Mouse (Mus musculus) hindbrain, embryonic 12.5 days (tissue): ENCODE measurements around the gene Vldlr. TPM values are rescaled to one million over a fixed set of nuclear protein-coding genes. Genes with fewer than 3 reads are reported as not detected.
A peak's percentile ranks its signal among the peaks of the same experiment; 100 is the strongest.

Experiments used
- ATAC-seq: fragments of 200-750 bp; cut with Nextera tagmentation; 2 replicates; pipeline ENCODE4 v1.8.0; 2017; ENCODE audit warnings: moderate TSS enrichment; ENCODE audit not compliant: low FRiP score
- H3K27ac ChIP-seq: fragments of 300-500 bp; sonication (generic); 2 replicates; pipeline ENCODE4 v1.5.1; 2016; ENCODE audit warnings: mild to moderate bottlenecking
- H3K27me3 ChIP-seq: fragments of 300-500 bp; sonication (generic); 2 replicates; pipeline ENCODE4 v1.6.1; 2016; ENCODE audit warnings: mild to moderate bottlenecking
- H3K36me3 ChIP-seq: fragments of 300-500 bp; sonication (generic); 2 replicates; pipeline ENCODE4 v1.6.1; 2016; ENCODE audit warnings: mild to moderate bottlenecking
- H3K4me1 ChIP-seq: fragments of 300-500 bp; sonication (generic); 2 replicates; pipeline ENCODE4 v1.6.1; 2016
- H3K4me2 ChIP-seq: fragments of 300-500 bp; sonication (generic); replicated peaks from 2 replicates; pipeline ENCODE4 v1.6.1; 2016; ENCODE audit warnings: mild to moderate bottlenecking
- H3K4me3 ChIP-seq: fragments of 300-500 bp; sonication (generic); 2 replicates; pipeline ENCODE4 v1.5.1; 2016; ENCODE audit warnings: mild to moderate bottlenecking
- H3K9ac ChIP-seq: fragments of 300-500 bp; sonication (generic); 2 replicates; pipeline ENCODE4 v1.6.1; 2016; ENCODE audit warnings: mild to moderate bottlenecking, moderate library complexity
- H3K9me3 ChIP-seq: fragments of 300-500 bp; sonication (generic); replicated peaks from 2 replicates; pipeline ENCODE4 v1.6.1; 2016; ENCODE audit warnings: mild to moderate bottlenecking
- WGBS: fragments of 180-500 bp; shearing (Covaris S2); methylation state at CpG from one replicate; pipeline ENCODE4 v1.1.7; 2016; 5-methylcytosine and 5-hydroxymethylcytosine counted together
- polyA plus RNA-seq: library from polyadenylated mRNA; unstranded; fragments of >200 nt; fragmentation: Nextera tagmentation; extraction: Ambion mirVana; gene quantifications from 2 replicates; pipeline ENCODE4 v1.2.1, GENCODE M21; 2016

Vldlr gene
- polyA plus RNA-seq, result 12.6 and 14.1 TPM in 2 replicates

DNA sequence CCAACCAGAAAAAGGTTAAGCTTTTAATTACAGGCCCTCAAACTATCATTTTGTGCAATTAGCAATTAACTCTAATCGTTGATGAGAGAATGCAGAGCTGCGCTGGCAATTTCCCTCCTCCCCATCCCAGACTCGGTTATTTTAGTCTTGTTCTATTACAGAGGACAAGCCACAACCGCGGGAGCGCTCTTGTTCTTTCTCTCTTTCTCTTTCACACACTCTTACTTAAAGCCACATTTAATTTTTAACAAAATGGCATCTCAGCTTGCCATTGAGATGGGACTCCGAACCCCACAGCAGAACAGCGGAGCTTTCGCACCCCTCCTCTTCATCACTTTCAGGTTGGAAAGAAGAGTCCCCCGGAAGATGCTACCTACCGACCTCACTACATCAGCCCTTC lies at the start of gene Vldlr:
Gene Vldlr, plus strand, starts transcription at position 167 of the 400 bp plus-strand sequence.
- no peak for ATAC-seq
- H3K4me2 ChIP-seq, result peak within 1 kb of the TSS; percentile 93
- no peaks in the 10 kb centered on the region for H3K9me3 ChIP-seq
- peak within 1 kb of the TSS; percentile 93 for H3K27ac ChIP-seq
- peak within 1 kb of the TSS; percentile 81 for H3K4me3 ChIP-seq
- H3K36me3 ChIP-seq, result no peaks in the 10 kb centered on the region
- peak within 1 kb of the TSS; percentile 84 for H3K9ac ChIP-seq
- 3% methylated on average over 11 of the region's 11 CpGs for WGBS
- H3K27me3 ChIP-seq, result peaks cover 5% of the 10 kb centered on the region
- H3K4me1 ChIP-seq, result peaks cover 19% of the 10 kb centered on the region

DNA sequence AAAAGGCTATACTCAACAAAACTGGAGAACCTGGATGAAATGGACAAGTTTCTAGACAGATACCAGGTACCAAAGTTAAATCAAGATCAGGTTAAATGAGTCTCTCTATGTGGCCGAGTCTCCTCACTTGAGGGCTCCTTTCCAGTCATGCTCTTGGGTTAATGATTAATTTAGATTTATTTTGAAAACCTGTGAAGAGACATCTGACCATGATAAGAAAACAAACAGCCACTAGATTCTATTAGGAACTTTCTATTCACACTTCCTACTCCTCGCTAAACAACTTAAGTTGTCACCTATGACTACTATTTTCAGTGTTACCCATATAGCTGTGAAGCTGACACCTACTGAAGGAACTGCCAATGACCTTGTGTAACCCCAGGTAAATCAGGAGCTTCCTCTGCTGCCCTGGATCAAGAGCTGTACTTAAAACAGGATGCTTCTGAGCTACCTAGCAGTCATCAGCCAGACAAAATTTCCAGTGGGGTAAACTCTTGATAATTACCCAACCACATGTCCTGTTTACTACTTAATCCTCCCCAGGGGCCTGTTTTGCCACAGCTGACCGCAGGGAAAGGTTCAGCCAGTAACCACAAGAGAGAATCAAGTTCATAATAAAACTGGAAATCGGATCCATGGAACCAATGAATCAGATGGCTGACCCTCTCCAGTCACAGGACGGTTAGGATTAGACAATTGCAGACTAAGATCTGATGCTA lies 48.5 kb upstream of the Vldlr start:
- Histone ChIP-seq H3K27ac (no peak overlapping the region), H3K4me3 (no peak overlapping the region), H3K9ac (no peak overlapping the region), H3K4me1 (no peaks in the 10 kb centered on the region), H3K9me3 (no peaks in the 10 kb centered on the region), H3K36me3 (no peaks in the 10 kb centered on the region), H3K27me3 (no peaks in the 10 kb centered on the region), H3K4me2 (no peak overlapping the region)
- WGBS, result 78% methylated on average over 5 of the region's 5 CpGs
- no peak for ATAC-seq

DNA sequence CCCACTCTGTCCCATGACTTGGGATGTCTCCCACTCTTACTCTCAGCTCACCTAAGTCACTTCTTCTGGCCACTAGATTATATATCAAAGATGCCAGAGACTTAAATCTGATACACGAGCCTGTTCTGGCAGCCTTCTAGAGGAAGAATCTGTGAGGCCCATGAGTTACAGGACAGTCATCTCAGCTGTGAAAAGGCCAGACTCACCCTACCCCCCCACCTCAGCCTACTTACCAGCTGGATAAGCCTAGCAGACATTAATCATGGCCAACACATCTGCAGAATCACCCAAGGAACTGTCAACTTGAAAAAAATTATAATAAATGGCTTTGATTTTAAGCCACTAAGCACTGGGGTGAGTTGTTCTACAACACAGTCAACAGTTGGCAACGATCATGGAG lies 42.4 kb upstream of the Vldlr start:
- H3K27ac ChIP-seq, result no peak overlapping the region
- H3K9me3 ChIP-seq, result no peaks in the 10 kb centered on the region
- H3K36me3 ChIP-seq, result no peaks in the 10 kb centered on the region
- no peak for ATAC-seq
- H3K27me3 ChIP-seq, result no peaks in the 10 kb centered on the region
- H3K9ac ChIP-seq, result no peak overlapping the region
- no peak overlapping the region for H3K4me2 ChIP-seq
- 87% methylated on average over 2 of the region's 2 CpGs for WGBS
- no peaks in the 10 kb centered on the region for H3K4me1 ChIP-seq
- no peak overlapping the region for H3K4me3 ChIP-seq

DNA sequence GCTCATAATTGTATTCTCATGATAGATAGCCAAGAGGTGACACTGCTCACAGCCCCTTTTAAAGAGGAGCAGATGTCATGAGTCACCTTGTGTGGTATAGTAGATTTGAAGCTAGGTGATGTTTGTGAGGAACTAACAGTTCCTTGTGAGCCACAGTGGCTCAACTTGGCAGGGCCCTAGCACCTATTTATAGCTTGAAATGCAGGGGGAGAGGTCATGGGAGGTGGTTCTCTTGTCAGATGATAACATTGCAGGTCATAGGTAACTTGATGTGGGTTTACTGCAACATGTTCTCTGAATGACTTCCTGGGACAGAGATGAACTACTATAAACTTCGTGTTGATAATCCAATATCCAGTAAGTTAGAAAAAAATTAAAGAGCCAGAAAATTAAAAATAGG lies 40.7 kb upstream of the Vldlr start:
- WGBS, result 82% methylated on average over 1 of the region's 1 CpGs
- H3K27me3 ChIP-seq, result no peaks in the 10 kb centered on the region
- no peaks in the 10 kb centered on the region for H3K4me1 ChIP-seq
- no peak overlapping the region for H3K9ac ChIP-seq
- H3K9me3 ChIP-seq, result no peaks in the 10 kb centered on the region
- H3K4me3 ChIP-seq, result no peak overlapping the region
- no peaks in the 10 kb centered on the region for H3K36me3 ChIP-seq
- no peak for ATAC-seq
- no peak overlapping the region for H3K4me2 ChIP-seq
- H3K27ac ChIP-seq, result no peak overlapping the region

DNA sequence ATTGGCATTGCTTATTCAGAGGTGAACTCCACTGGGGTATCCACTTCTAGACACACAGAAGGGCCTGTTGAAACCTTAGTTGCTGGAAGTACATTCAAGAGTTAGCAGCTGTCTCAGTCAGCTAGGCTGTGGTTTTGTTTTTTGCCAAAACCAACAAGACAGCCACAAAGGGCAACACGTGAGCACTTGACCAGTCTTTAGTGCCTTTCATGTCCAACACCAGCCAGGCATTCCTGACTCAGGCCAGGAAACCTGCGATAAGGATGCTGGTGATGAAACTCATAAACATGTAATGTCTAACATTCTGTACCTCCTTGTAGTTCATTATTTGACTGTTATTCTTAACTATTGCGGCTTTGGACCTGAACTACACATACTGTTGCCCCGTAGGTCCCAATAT lies 39.7 kb upstream of the Vldlr start:
- ATAC-seq, result no peak
- WGBS, result 88% methylated on average over 4 of the region's 4 CpGs
- H3K27me3 ChIP-seq, result no peaks in the 10 kb centered on the region
- H3K9me3 ChIP-seq, result no peaks in the 10 kb centered on the region
- no peak overlapping the region for H3K4me2 ChIP-seq
- no peaks in the 10 kb centered on the region for H3K36me3 ChIP-seq
- no peak overlapping the region for H3K4me3 ChIP-seq
- no peak overlapping the region for H3K9ac ChIP-seq
- H3K4me1 ChIP-seq, result no peaks in the 10 kb centered on the region
- H3K27ac ChIP-seq, result no peak overlapping the region

DNA sequence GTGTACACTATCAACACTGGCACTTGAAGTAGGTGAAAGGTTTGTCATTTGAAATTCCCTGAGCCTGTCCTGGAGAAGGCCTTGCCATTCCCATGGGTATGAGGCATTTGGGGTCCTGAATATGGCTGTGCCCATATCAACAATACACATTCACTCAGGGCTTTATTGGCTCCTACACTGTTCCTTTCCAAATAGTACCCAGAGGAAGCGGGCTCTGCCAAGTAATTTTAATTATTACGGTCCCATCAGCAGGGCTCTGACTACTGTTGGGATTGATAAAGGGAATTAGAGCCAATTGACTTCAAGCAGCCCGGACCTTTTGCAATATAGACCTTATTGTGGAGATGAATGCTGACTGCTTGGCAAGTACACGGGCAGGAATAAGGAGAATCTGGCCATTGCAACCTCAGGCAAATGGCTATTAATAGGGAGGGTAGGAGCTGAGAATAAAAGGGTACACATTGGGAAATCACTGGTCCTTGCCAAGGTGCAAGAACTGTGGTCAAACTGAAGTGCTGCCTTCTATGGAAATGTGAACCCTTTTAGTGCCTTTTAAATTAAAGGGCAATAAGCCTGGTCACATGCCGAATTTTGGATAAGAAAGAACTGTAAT lies 38.0 kb upstream of the Vldlr start:
- Histone ChIP-seq H3K27ac (no peak overlapping the region), H3K4me3 (no peak overlapping the region), H3K4me2 (no peak overlapping the region), H3K36me3 (no peaks in the 10 kb centered on the region), H3K27me3 (no peaks in the 10 kb centered on the region), H3K9me3 (no peaks in the 10 kb centered on the region), H3K4me1 (no peaks in the 10 kb centered on the region), H3K9ac (no peak overlapping the region)
- WGBS, result 87% methylated on average over 5 of the region's 5 CpGs
- ATAC-seq, result no peak

DNA sequence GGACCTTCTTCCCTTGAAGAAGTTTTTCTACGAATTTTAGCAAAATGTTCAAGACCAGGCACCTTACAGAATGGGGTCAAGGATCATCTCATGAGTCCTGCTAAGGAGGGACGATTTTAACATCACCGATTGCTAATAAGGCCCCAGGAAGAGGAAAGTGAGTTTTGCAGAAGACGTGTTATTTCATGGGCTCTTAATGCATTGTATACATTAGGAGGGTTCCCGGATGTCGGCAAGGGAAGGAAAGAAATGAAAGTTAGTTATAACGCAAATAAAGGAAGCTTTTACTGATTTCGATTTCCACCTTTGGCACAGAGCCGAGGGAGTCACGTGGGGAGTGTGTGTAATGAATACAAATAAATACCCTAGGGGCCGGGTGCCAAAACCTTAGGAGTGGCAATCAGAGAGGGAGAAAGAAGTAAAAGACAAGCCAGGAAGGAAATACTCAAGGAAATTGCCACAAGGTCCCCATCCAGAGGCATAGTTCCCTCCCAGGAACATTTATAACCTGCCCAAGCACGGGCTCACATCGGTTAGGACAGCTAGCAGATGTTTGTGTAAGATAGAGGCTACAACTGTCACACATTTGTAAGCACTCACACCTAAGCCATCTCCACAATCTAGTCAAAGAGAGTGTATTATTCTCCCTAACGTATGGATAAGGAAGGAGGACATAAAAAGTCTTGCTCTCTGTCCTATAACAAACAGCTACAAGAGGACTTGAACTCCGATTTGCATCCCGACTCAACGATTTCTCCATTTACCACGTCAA lies 35.7 kb upstream of the Vldlr start:
- H3K36me3 ChIP-seq, result no peaks in the 10 kb centered on the region
- ATAC-seq, result no peak
- H3K27me3 ChIP-seq, result no peaks in the 10 kb centered on the region
- H3K27ac ChIP-seq, result no peak overlapping the region
- H3K4me2 ChIP-seq, result no peak overlapping the region
- H3K9ac ChIP-seq, result no peak overlapping the region
- no peaks in the 10 kb centered on the region for H3K4me1 ChIP-seq
- no peaks in the 10 kb centered on the region for H3K9me3 ChIP-seq
- WGBS, result 79% methylated on average over 18 of the region's 18 CpGs
- no peak overlapping the region for H3K4me3 ChIP-seq

DNA sequence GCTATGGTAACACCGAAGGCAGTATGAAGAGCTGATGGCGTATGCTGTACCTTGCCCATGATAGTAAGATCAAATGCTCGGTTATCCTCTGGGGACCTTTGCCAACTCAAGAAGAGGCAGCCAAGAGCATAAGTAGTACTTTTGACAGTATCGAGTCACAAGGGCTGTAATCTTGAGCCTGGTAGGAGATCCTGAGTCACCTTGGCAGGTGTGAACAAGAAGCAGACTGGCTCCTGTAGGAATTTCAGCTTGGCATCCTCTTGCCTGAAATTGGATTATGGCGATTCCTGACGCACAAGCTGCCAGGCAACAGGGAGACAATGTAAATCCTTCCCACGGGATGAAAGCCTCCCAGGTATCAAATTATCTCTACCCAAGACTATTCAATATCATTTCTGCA lies 32.8 kb upstream of the Vldlr start:
- Histone ChIP-seq H3K4me3 (no peak overlapping the region), H3K4me2 (no peak overlapping the region), H3K27ac (no peak overlapping the region), H3K27me3 (no peaks in the 10 kb centered on the region), H3K9ac (no peak overlapping the region), H3K36me3 (no peaks in the 10 kb centered on the region), H3K9me3 (no peaks in the 10 kb centered on the region), H3K4me1 (no peaks in the 10 kb centered on the region)
- 88% methylated on average over 7 of the region's 7 CpGs for WGBS
- no peak for ATAC-seq

DNA sequence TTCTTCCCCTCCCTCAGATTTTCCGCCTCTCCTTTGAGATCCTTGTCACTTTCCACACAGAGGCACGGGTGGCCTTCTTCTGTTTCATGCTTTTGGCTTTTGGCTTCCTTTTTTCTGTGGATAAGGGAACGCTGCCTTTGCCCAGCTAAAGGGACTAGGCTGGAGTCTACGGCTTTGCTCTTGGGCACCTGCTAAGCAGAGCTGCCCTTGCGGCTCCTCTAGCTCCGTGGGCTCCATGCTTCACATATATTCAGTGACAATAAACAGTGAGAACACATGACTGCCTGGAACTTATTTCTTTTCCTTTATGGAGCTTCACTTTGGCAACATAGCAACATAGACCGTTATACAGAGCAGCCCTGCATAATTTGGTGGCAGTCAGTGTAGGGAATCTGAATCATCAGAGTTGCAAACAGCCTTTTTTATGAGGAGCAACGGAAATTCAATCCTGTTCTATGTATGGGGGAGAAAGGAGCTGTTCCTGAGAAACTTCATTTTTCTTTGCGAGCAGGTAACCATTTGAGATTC lies 12.5 kb upstream of the Vldlr start:
- Histone ChIP-seq H3K4me3 (no peak overlapping the region), H3K4me2 (no peak overlapping the region), H3K27ac (no peak overlapping the region), H3K27me3 (no peaks in the 10 kb centered on the region), H3K4me1 (no peaks in the 10 kb centered on the region), H3K9ac (no peak overlapping the region), H3K36me3 (no peaks in the 10 kb centered on the region), H3K9me3 (no peaks in the 10 kb centered on the region)
- 79% methylated on average over 9 of the region's 9 CpGs for WGBS
- no peak for ATAC-seq

DNA sequence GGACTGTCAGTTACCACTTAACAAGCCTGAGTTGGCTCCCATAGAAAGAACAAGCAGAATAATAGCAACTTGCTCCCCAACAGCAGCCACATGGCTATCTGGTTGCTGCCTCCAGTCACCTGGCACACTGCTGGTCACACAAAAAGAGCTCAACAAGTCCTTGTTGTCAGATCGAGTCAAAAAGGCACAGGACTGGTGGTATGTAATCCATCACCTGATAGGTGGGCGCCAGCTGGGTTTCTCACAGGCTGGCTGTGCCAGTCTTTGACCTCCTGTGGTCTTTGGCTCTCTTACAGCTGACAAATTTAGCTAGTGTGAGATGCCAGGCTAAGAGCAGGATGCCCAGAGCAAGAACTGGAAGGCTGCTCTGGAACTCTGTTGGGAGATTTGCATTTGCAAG lies 5.3 kb upstream of the Vldlr start:
- Histone ChIP-seq H3K9me3 (no peaks in the 10 kb centered on the region), H3K4me2 (no peak overlapping the region), H3K9ac (no peak overlapping the region), H3K4me3 (no peak overlapping the region), H3K27me3 (peaks cover 5% of the 10 kb centered on the region; the same call in 1 of the 2 replicates), H3K4me1 (peaks cover 4% of the 10 kb centered on the region; the same call in 1 of the 2 replicates), H3K36me3 (no peaks in the 10 kb centered on the region), H3K27ac (no peak overlapping the region)
- WGBS, result 66% methylated on average over 2 of the region's 2 CpGs
- ATAC-seq, result no peak

DNA sequence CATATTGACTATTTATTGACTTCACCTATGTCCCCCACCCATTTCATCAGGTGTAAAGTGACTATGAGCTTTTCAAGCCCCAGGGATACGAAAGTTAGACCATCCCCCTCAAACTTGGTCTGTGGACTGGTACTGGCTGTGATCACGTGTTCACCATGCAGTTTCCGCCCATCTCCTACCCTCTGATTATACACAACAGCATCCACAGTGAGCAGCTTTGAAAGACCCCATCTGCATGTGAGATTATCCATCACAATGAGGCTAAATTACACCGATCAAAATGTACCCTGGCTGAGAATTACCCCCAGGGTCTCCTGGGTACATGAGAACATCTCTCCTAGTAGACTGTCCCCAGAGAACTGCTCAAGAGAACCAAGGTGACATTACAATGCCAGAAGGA lies 688 bp upstream of the Vldlr start:
- no peaks in the 10 kb centered on the region for H3K9me3 ChIP-seq
- H3K27me3 ChIP-seq, result peaks cover 5% of the 10 kb centered on the region
- 58% methylated on average over 4 of the region's 4 CpGs for WGBS
- no peak for ATAC-seq
- H3K9ac ChIP-seq, result no peak overlapping the region
- no peaks in the 10 kb centered on the region for H3K36me3 ChIP-seq
- H3K4me2 ChIP-seq, result peak overlapping the region; percentile 93
- H3K4me1 ChIP-seq, result peaks cover 19% of the 10 kb centered on the region
- H3K4me3 ChIP-seq, result no peak overlapping the region
- H3K27ac ChIP-seq, result no peak overlapping the region

DNA sequence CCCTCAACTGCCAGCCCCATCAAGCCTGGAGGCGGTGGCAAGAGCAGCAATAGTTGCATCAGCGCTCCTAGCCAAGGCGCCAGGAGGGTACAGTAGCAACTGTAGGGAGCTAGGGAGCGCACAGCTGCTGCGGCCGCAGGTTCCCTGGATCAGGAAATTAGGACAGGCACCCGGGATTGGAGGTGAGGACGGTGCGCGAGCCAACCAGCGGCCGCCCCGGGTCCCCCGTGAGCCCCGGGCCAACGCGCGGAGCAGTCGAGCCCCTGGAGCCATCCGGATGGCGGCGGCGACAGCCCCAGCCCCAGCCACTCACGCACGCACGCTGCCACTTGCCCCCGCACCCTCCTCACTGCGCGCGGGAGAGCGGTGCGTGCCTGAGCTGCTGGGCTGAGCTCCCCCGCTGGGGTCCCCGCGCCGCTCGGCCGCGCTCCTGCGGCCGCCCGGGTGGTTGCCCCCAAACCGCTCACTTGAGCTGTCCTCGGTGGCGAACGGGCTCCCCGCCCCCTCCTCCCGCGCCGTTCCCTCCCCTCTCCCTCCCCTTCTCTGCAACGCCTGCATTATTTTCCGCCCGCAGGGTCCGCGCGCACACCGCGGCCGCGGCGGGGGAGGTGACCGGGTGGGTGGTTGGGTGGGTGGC lies 601 bp downstream of the Vldlr start:
- peak; percentile 86 for ATAC-seq
- Histone ChIP-seq H3K4me2 (peak overlapping the region; percentile 93), H3K36me3 (no peaks in the 10 kb centered on the region), H3K9me3 (no peaks in the 10 kb centered on the region), H3K4me3 (peak overlapping the region; percentile 81), H3K27ac (peak overlapping the region; percentile 93), H3K9ac (peak overlapping the region; percentile 84), H3K4me1 (peaks cover 19% of the 10 kb centered on the region), H3K27me3 (peaks cover 5% of the 10 kb centered on the region)
- WGBS, result 0% methylated on average over 38 of the region's 62 CpGs
